Mouse (Mus musculus): ENCODE measurements around the gene Gm20532.
A peak's percentile ranks its signal among the peaks of the same experiment; 100 is the strongest.

Gene Gm20532

DNA sequence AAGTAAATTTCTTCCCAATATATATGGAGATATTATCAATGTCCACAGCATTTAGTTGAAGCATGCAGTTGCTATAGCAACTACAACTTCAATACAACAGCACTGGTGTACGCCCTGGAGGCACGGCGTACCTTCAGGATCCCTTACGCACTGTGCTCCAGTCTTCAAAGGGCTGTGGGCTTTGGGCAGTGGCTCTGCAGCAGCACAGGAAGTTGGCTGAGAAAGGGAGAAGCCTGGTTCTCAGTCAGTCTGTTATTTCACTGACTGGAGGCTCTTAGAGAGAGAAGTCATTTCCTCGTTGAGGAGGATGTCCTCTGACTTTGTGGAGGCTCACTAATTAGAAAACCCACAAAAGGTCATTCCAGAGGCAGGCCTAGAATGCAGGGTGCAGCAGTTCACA, 36.5 kb downstream of the Gm20532 start:
- no peak for DNase-seq (ENCODE audit: low spot score)

DNA sequence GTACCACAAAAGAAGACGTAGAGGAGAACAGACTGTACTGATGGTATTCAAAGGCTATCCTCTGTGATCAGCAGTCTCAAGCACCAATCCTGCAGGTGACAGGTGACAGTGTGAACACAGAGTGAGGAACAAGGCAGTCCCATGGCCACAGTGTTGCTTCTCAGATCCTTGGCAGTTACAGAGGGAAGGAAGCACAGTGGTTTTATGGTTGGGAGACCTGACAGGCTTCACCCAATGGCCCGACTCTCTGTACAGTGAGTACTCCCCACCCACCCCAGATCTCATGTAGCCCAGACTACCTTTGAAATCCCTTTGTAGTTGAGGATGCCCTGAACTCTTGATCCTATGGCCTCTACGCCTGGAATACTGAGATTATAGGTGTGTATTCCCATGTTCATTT, 39.0 kb downstream of the Gm20532 start:
- no peak for DNase-seq (ENCODE audit: low spot score)

DNA sequence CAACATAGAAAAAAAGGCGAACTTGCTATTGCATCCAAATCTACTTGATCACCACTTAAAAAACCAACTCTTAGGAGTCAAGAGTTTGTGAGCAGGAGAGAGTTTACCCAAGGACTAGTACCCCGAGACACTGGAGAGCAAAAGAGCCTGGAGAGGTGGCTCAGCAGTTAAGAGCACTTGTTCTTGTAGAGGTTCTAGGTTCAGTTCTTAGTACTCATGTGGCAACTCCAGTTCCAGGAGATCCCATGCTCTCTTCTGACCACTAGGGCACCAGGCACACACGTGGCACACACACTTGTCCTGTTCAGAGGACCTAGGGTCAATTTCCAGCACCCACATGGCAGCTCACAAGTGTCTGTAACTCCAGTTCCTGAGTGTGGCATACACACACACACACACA, 39.6 kb downstream of the Gm20532 start:
- no peak for DNase-seq (ENCODE audit: low spot score)

DNA sequence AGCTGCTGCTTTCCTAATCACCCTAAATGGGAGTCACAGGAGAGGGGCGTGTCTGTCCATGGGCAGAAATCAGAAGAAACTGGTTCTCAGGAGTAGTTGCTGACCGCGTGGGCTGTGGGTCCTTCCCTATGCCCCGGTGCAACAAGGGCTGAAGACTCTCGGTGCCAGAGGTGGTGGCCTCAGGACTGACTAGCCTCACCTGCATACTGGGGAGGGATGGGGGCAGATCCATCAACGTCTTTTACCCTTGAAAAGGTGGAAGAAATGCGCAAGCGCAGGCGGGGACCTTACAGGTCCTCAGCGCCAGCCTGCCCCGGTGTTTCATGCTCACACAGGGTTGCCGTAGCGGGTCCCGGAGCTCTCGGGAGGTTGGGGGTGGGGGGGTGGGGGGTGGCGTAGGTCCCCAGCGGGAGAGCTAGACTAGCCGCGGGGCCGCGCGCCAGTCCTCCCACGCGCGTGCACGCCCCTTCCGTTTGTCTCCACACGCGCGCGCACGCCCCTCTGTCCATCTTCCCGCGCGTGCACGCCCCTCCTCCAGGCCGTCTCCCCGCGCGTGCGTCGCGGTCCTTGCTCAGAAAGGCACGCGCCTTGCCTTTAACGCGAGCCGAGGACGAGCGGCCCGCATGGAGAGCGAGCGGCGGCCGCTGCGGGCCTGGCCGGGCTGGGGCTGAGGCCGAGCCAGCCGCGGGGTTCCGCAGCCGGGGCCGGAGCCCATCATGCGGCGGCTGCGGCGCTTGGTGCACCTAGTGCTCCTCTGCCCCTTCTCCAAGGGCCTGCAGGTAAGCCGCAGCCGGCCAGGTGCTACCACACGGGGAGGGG, 41.7 kb downstream of the Gm20532 start, which contains the start of gene Fam69b:
Gene Fam69b, plus strand, starts transcription at position 537 of the 819 bp plus-strand sequence.
- peak; percentile 57 for DNase-seq (ENCODE audit: low spot score)

DNA sequence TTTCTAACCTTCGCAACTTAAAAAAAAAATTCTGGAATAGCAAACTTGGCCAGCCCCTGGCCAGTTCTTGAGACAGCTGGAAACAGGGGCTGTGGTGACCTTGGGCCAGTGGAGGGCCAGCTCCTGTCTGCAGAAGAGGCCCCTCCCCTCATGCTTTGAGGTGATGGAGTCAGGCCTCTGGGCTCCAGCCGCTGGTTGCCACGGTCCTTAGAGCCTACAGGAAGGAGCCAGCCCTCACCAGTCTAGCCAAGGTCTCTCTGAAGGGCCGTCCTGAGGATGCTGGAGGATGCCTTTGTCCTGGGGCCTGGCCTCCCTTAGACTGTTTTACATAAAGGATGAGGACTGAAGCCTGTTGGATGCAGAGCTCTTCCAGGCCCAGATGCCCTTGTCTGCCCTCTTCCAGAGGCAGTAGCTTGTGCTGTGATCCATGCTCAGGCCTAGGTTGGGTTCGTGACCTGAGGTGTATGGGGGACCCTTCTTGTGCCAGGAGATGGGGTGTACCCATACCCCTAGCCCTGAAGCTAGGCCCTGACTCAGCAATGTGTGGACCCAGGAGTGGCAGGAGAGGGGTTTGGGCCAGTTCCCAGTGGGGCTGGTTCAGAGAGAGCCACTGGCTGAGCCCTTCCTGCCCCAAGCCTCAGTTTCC, 42.5 kb downstream of the Gm20532 start:
- DNase-seq (ENCODE audit: low spot score): no peak

DNA sequence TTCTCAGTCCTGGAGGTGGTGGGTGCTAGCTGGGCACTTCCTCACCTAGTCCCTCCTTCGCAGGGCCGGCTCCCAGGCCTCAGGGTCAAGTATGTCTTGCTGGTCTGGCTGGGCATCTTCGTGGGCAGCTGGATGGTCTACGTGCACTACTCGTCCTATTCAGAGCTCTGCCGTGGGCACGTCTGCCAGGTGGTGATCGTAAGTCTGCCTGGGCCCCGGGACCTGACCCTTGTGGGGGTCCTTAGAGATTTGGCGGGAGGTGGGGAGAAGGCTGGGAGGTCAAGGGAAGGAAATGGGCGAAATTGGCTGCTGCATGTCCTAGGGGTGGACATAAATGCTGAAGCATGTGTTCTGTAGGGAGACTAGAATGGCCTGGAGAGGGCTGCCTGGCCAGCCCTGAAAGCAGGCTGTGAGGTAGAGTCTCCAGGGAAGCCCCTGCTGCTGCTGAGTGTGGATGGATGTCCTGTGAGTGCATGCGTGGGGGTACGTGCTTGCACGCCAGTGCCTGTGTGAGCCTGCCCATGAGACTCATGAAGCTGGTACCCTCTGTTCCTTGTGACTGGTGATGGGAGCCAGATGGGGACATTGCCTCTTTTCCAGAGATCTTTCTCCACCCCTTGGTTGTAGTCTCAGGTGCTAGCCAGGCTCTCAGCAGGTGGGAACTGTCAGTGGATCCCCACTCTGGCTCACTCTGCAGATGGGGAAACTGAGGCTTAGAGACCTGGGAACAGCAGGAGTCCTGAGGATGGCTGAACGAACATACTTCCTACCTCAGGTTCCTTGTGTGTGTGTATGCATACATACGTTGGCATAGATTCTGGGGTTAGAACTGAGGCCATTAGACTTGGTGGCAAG, 46.3 kb downstream of the Gm20532 start:
- DNase-seq (ENCODE audit: low spot score): no peak

DNA sequence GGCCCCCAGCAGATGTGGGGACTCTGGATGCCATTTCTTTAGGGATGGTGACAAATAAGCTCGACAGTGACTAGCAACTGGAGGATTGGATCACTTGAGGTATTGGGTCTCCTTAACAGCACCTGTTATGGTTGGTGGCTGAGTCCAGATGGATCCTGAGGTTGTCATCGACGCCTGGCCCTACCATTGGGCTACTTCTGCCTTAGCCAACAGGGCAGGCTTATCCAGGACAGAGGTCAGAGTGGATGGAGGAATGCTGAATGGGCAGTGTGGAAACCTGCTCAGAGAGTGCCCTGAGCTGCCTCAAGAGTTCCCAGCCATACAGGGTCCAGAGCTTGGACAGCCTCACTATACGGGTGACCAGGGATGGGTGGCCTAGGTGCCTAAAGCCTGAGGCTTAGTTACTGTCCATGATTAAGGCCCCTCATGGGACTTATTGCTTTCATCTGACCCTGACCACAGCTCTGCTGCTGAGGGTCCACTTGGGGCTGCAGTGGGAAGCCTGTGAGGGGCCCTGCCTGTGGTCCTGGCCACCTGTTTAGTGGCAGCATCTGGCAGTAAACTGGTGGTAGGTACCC, 47.6 kb downstream of the Gm20532 start:
- DNase-seq (ENCODE audit: low spot score): no peak

DNA sequence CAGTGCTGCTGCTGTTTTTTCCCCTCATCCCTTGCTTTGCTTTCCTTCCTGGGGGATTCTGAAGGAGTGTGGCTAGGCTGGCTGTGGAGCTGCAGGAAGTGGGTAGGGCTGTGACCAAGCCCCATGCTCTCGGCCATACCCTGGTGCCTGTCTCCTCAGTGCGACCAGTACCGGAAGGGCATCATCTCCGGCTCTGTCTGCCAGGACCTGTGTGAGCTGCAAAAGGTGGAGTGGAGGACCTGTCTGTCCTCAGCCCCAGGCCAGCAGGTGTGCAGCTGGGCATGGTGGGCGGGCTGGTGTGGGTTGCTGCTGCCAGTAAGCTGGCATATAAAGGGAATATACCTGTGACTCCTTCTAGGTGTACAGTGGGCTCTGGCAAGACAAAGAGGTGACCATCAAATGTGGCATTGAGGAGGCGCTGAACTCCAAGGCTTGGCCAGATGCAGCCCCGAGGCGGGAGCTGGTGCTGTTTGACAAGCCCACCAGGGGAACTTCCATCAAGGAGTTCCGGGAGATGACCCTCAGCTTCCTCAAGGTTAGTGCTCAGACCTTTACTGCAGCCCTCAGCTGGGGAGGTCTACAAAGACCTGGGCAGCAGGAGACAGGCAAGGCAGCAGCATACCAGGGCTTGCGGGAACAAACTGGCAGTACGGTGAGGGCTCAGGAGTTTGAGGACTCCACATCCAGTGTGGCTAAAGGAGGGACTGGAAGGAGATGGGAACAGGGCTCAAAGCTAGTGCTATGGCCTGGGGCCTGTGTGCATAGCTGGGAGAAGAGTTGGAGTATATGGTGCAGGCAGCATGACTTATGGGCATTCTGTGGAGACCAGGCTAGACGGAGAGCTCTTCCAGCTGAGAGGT, 48.4 kb downstream of the Gm20532 start:
- no peak for DNase-seq (ENCODE audit: low spot score)

DNA sequence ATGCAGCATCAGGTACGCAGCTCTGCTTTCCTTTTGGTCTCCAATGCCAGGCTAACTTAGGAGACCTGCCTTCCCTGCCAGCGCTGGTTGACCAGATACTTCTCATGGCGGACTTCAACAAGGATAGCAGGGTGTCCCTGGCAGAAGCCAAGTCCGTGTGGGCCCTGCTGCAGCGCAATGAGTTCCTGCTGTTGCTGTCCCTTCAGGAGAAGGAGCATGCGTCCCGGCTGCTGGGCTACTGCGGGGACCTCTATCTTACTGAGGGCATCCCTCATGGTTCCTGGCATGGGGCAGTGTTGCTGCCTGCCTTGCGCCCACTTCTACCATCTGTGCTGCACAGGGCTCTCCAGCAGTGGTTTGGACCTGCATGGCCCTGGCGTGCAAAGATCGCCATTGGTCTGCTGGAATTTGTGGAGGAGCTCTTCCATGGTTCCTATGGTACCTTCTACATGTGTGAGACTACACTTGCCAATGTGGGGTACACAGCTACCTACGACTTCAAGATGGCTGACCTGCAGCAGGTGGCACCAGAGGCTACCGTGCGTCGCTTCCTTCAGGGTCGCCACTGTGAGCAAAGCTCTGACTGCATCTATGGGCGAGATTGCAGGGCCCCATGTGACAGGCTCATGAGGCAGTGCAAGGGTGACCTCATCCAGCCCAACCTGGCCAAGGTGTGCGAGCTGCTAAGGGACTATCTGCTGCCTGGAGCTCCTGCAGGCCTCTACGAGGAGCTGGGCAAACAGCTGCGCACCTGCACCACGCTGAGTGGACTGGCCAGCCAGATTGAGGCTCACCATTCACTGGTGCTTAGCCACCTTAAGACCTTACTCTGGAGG, 49.3 kb downstream of the Gm20532 start:
- DNase-seq (ENCODE audit: low spot score): peak; percentile 26

DNA sequence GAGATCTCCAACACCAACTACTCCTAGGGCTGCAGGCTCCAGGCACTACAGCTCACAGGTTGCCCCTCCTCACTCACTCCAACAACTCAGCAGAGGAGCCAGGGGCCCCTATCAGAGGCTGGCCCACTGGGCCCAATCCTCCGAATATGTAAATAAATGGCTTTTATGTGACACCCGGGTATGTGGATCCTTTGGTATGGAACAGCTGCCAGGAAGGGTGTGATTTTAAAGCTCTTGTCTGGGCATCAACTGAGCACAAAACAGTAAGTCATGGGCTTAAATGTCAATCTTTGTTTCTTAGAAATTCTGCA, 49.8 kb downstream of the Gm20532 start:
- DNase-seq (ENCODE audit: low spot score): no peak

DNA sequence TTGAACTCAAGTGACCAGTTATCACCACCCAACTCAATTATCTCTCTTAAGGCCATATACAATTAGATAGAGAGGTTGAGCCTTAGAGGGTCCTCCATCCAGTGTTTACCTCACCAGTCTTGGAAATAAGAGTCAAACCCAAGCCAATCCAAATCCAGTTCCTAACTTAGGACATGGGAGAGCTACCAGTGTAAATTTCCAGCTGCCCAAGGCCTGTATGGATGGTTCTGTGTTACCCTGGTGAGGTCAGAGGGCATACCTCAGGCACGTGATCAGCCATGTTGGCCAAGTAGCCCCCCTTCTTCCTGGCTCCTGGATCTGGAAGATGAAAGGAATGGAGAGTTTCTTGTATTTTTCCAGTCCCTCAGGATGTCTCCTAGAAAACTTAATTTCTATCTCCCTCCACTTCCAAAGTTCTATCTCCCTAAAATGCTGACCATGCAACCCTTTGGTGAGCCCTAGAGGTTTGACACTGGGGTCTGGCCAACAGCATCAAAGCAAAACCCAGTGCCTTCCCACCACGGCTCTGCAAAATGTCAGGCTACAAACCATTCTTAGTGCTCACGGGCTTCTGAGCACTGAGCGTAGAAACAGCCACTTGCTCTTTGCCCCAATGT, 51.0 kb downstream of the Gm20532 start:
- no peak for DNase-seq (ENCODE audit: low spot score)

DNA sequence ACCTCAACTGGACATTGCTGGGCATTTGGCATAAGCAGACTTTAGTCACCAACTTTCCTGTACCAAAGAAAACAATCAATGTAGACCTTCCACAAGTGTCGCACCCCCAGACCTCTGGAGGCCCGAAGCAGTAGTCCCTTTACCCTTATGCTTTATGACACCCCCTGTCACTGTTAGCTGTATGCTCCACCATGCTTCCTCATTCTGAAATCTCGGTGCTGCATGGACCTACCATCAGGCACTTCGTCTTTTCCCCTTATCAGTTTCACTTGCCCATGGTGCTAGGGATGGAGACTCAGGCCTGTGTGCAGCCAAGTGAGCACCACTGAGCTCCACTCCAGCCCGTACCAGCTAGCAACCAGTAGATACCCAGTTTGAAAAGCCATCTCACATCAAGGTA, 51.6 kb downstream of the Gm20532 start:
- no peak for DNase-seq (ENCODE audit: low spot score)

DNA sequence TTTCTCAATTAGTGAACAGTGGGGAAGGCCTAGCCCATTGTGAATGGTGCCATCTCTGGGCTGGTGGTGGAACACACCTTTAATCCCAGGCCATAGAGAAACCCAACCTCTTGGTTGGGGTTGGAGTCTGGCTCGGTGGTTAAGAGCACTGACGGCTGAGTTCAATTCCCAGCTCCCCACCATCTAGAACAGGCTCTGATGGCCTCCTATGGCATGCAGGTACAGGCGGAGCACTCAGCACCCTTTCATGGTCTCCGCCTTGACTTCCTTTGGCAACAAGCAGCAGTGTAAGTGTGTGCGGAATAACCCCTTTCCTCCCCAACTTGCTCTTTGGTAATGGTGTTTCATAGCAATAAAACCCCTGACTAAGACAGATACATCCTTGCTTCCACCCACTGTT, 52.1 kb downstream of the Gm20532 start:
- DNase-seq (ENCODE audit: low spot score): no peak

DNA sequence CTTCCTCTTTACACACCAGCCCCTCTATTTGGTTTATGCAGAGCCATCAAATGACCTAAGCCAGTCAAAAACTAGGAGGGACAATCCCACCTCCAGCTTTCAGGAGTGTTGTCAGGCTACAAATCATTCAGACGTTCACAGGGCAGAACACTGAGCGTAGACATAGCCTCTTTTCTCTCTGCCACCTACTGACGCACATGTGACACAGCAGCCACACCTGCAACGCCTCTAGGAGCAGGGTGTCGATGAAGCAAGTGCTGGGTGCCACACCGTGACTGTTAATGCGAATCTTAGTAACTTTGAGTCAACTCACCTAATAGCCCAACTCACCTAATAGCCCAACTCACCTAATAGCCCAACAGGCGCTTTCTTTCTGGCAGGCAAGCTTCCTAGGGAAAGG, 52.6 kb downstream of the Gm20532 start:
- peak; percentile 49 for DNase-seq (ENCODE audit: low spot score)

DNA sequence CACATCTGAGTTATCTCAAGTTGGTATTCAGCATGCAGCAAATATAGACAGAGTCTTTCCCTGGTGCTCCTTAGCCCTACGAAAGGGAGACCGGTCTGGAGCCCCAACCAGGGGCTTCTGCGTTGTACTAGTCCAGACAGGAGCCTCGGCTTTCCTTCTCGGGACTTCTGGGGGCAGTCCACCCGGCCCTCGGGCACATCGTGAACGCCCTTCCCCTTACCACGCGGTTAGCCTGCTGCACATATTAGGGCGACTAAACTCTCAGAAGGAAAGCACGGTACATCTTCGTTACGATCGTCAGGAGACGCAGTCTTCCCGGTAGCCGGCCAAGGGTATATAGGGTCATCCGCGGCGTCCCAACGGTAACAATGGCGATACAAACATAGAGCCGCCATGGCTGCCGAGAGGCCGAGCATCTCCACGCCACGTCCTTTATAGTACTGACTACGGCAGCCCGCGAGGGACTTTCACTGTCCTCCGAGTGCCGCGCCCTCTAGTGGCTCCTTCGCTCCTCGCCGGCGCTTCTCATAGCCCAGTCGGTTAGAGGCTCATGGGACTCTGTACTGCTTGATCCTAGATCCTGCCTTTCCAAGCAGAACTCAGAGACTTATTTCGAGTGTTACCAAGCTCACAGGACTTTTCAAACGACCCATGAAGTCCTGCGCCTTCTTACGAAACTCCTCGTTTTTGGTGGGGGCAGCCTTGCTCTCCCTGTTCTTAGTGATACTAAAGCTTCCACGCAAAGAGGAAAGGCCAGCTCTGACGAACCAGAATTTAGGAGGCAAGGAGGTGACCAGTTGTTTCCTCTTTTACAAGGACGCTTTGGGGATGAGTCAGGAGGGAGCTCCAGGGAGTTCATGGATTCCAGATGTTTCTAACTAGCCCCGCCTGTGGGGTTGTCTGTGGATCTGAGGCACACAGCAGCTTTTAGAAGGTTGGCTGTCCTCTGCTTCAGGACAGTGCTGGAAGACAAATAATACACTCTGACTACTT, 53.7 kb downstream of the Gm20532 start:
- peak; percentile 93 for DNase-seq (ENCODE audit: low spot score)

DNA sequence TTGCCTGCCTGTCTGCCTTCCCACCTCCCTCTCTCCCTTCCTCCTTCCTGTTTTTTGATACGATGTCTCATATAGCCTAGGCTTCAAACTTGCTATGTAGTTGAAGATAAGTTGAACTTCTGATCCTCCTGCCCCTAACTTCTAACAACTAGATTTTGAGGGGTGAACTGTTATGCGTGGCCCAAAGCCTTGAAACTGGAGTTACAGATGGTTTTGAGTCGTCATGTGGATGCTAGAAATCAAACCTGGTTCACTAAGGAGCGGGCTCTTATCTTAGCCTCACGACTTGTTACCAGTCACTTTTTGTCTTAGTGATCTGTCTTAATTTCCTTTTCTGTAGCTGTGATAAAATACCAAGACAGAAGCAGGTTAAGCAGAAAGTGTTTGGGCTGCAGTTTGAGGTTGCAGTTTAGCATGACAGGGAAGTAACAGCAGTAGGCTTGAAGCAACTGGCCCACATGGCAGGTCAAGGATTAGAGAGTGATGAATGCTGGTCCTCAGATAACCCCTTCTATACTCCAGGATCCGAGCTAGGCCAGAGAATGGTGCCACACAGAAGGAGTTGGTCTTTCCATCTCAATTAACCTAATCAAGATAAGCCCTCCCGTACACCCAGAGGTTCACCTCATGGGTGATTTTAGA, 54.7 kb downstream of the Gm20532 start:
- no peak for DNase-seq (ENCODE audit: low spot score)

DNA sequence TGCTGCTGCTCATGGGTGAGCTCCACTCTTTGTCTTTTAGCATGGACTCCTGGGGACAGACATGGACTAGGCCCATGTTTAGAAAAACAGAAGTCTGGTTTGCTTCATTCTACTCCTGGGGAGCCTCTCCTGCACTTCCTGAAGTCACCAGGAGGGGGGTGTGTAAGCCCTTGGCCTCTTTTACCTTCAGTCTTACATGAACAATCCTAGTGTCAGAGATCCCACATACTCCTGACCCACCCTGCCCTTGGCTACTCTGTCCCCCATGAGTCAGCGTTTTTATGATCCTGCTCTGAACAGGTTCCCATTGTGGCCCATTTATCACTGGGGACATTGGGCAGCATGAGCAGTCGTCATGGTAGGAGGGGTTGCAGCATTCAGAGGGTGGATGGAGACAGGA, 57.5 kb downstream of the Gm20532 start:
- DNase-seq (ENCODE audit: low spot score): no peak

DNA sequence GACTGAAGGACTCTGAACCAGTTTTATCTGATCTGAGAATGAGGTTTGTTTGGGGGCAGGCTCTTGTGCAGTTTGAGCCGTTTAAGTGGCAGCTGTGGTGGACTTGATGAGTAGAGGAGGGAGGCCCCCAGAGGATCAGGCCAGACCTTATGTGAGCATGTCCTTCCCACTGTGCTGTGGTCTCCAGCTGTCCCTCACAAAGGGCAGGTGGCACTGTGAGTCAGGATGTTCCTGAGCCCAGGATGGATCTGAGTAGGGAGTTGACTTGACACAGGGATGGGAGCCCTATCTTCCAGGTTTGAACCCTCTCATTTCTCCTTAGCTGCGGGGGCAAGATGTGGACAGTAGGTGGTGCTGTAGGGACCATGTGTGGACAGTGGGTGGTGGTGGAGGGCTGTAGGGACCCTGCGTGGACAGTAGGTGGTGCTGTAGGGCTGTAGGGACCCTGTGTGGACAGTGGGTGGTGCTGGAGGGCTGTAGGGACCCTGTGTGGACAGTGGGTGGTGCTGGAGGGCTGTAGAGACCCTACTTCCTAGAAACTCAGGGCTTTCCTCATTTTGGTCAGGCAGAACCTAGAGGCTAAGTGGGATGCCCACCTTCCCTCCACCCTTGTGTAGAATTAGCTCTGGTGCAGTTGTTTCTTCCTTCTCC, 60.3 kb downstream of the Gm20532 start:
- DNase-seq (ENCODE audit: low spot score): peak; percentile 74

All from yolk sac, embryonic 10.5 days (tissue).